Mouse (Mus musculus): ENCODE data around the gene Serpini2. TPM values are rescaled to one million over a fixed set of nuclear protein-coding genes. Genes with fewer than 3 reads are reported as not detected.
"Not testable (repeated sequence)": the region's sequence is repeated elsewhere in the genome, so short reads cannot be mapped to it uniquely, and the experiment has no call there.

Serpini2 gene
- not detected in 2 replicates for polyA plus RNA-seq (2014; fragmentation: Nextera tagmentation; extraction: Ambion mirVana)

DNA sequence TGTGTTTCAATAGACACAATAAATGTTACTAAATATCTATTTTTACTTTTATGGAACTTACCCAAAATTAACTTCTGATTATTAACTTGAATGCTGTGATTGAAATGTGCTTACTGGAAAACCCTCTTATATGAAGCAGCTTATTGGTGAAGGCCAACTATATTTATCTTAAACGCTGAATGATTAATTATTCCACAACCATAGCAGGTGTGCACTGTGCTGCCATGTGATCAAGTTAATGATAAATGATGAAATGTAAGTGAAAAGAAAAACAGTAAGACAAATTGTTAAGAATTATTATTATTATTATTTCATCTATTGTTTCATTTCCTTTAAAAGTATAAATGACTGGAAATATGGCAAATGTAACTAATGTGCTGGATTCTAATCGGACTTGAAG, at the start of gene Serpini2:
Serpini2 (minus strand) TSS at position 101 of the 400 bp plus-strand sequence.
- H3K4me2 ChIP-seq = no peak within 1 kb of the TSS
- no peaks in the 10 kb centered on the region for H3K9me3 ChIP-seq (replicated peaks; ENCODE audit: control insufficient read depth, low read length)
- no peaks in the 10 kb centered on the region for H3K27me3 ChIP-seq (ENCODE audit: control insufficient read depth, insufficient read depth, low read length)
- no peak within 1 kb of the TSS for H3K27ac ChIP-seq (ENCODE audit: low read depth, low read length)
- H3K9ac ChIP-seq (ENCODE audit: low read depth, low read length) = no peak within 1 kb of the TSS
- ATAC-seq (replicated peaks; ENCODE audit: insufficient number of reproducible peaks, low FRiP score, low TSS enrichment) = no peak
- H3K36me3 ChIP-seq (ENCODE audit: control insufficient read depth, insufficient read depth, low read length) = no peaks in the 10 kb centered on the region
- H3K4me3 ChIP-seq (ENCODE audit: low read depth, low read length) = no peak within 1 kb of the TSS
- no peaks in the 10 kb centered on the region for H3K4me1 ChIP-seq (ENCODE audit: control insufficient read depth, insufficient read depth, low read length)
- WGBS (ENCODE audit: insufficient replicate concordance) = 70% methylated on average over 2 of the region's 2 CpGs

GRCm38 (mm10) chr3:75308861-75309260, 39.0 kb upstream of the Serpini2 start:
- H3K27me3 ChIP-seq (ENCODE audit: control insufficient read depth, insufficient read depth, low read length) = no peaks in the 10 kb centered on the region
- no peaks in the 10 kb centered on the region for H3K36me3 ChIP-seq (ENCODE audit: control insufficient read depth, insufficient read depth, low read length)
- 82% methylated on average over 4 of the region's 4 CpGs for WGBS (ENCODE audit: insufficient replicate concordance)
- H3K27ac ChIP-seq (ENCODE audit: low read depth, low read length) = no peak overlapping the region
- H3K4me1 ChIP-seq (ENCODE audit: control insufficient read depth, insufficient read depth, low read length) = no peaks in the 10 kb centered on the region
- no peak overlapping the region for H3K4me3 ChIP-seq (ENCODE audit: low read depth, low read length)
- H3K4me2 ChIP-seq = no peak overlapping the region
- no peak for ATAC-seq (replicated peaks; ENCODE audit: insufficient number of reproducible peaks, low FRiP score, low TSS enrichment)
- no peak overlapping the region for H3K9ac ChIP-seq (ENCODE audit: low read depth, low read length)
- H3K9me3 ChIP-seq (replicated peaks; ENCODE audit: control insufficient read depth, low read length) = no peaks in the 10 kb centered on the region

- Histone ChIP-seq H3K27ac (ENCODE audit: low read depth, low read length) (no peak overlapping the region), H3K36me3 (ENCODE audit: control insufficient read depth, insufficient read depth, low read length) (no peaks in the 10 kb centered on the region), H3K9me3 (replicated peaks; ENCODE audit: control insufficient read depth, low read length) (no peaks in the 10 kb centered on the region), H3K4me2 (no peak overlapping the region), H3K27me3 (ENCODE audit: control insufficient read depth, insufficient read depth, low read length) (no peaks in the 10 kb centered on the region), H3K4me3 (ENCODE audit: low read depth, low read length) (no peak overlapping the region), H3K9ac (ENCODE audit: low read depth, low read length) (no peak overlapping the region), H3K4me1 (ENCODE audit: control insufficient read depth, insufficient read depth, low read length) (no peaks in the 10 kb centered on the region)
- ATAC-seq (replicated peaks; ENCODE audit: insufficient number of reproducible peaks, low FRiP score, low TSS enrichment) = no peak
- WGBS (ENCODE audit: insufficient replicate concordance) = 51% methylated on average over 3 of the region's 3 CpGs
Observed at GRCm38 (mm10) chr3:75308228-75308627, 38.4 kb upstream of the Serpini2 start.

DNA sequence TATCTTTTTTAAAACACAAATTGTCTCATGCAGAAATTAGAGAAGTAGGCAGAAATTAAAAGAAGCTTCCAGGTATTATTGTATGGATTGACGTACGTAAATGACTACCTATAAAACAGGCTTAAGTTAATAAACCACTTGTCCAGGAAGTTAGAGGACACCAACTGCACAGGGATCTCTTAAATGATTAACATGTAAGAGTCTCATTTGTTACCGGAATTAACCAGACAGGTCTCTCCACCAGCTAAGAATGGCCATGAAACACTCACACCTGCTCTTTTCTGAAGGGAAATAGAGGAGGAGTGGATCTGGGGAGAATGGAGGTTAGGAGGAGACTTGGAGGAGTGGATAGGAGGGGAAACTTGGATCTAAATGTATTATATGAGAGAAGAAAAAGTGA, 35.7 kb upstream of the Serpini2 start:
- H3K4me2 ChIP-seq = no peak overlapping the region
- ATAC-seq (replicated peaks; ENCODE audit: insufficient number of reproducible peaks, low FRiP score, low TSS enrichment) = no peak
- no peaks in the 10 kb centered on the region for H3K36me3 ChIP-seq (ENCODE audit: control insufficient read depth, insufficient read depth, low read length)
- H3K9me3 ChIP-seq (replicated peaks; ENCODE audit: control insufficient read depth, low read length) = no peaks in the 10 kb centered on the region
- no peaks in the 10 kb centered on the region for H3K4me1 ChIP-seq (ENCODE audit: control insufficient read depth, insufficient read depth, low read length)
- H3K27me3 ChIP-seq (ENCODE audit: control insufficient read depth, insufficient read depth, low read length) = no peaks in the 10 kb centered on the region
- no peak overlapping the region for H3K9ac ChIP-seq (ENCODE audit: low read depth, low read length)
- H3K27ac ChIP-seq (ENCODE audit: low read depth, low read length) = no peak overlapping the region
- WGBS (ENCODE audit: insufficient replicate concordance) = 81% methylated on average over 3 of the region's 3 CpGs
- no peak overlapping the region for H3K4me3 ChIP-seq (ENCODE audit: low read depth, low read length)

- 87% methylated on average over 5 of the region's 5 CpGs for WGBS (ENCODE audit: insufficient replicate concordance)
- H3K27me3 ChIP-seq (ENCODE audit: control insufficient read depth, insufficient read depth, low read length) = no peaks in the 10 kb centered on the region
- no peak overlapping the region for H3K4me3 ChIP-seq (ENCODE audit: low read depth, low read length)
- H3K36me3 ChIP-seq (ENCODE audit: control insufficient read depth, insufficient read depth, low read length) = no peaks in the 10 kb centered on the region
- no peaks in the 10 kb centered on the region for H3K9me3 ChIP-seq (replicated peaks; ENCODE audit: control insufficient read depth, low read length)
- ATAC-seq (replicated peaks; ENCODE audit: insufficient number of reproducible peaks, low FRiP score, low TSS enrichment) = no peak
- no peak overlapping the region for H3K9ac ChIP-seq (ENCODE audit: low read depth, low read length)
- H3K4me2 ChIP-seq = no peak overlapping the region
- H3K4me1 ChIP-seq (ENCODE audit: control insufficient read depth, insufficient read depth, low read length) = no peaks in the 10 kb centered on the region
- H3K27ac ChIP-seq (ENCODE audit: low read depth, low read length) = no peak overlapping the region
Observed at GRCm38 (mm10) chr3:75304621-75305020, 34.7 kb upstream of the Serpini2 start.

- H3K36me3 ChIP-seq (ENCODE audit: control insufficient read depth, insufficient read depth, low read length) = no peaks in the 10 kb centered on the region
- no peak overlapping the region for H3K4me3 ChIP-seq (ENCODE audit: low read depth, low read length)
- no peaks in the 10 kb centered on the region for H3K27me3 ChIP-seq (ENCODE audit: control insufficient read depth, insufficient read depth, low read length)
- no peak for ATAC-seq (replicated peaks; ENCODE audit: insufficient number of reproducible peaks, low FRiP score, low TSS enrichment)
- WGBS (ENCODE audit: insufficient replicate concordance) = 83% methylated on average over 2 of the region's 2 CpGs
- no peaks in the 10 kb centered on the region for H3K4me1 ChIP-seq (ENCODE audit: control insufficient read depth, insufficient read depth, low read length)
- H3K4me2 ChIP-seq = no peak overlapping the region
- H3K9me3 ChIP-seq (replicated peaks; ENCODE audit: control insufficient read depth, low read length) = no peaks in the 10 kb centered on the region
- H3K9ac ChIP-seq (ENCODE audit: low read depth, low read length) = no peak overlapping the region
- no peak overlapping the region for H3K27ac ChIP-seq (ENCODE audit: low read depth, low read length)
Observed at GRCm38 (mm10) chr3:75301072-75301471, 31.2 kb upstream of the Serpini2 start.

DNA sequence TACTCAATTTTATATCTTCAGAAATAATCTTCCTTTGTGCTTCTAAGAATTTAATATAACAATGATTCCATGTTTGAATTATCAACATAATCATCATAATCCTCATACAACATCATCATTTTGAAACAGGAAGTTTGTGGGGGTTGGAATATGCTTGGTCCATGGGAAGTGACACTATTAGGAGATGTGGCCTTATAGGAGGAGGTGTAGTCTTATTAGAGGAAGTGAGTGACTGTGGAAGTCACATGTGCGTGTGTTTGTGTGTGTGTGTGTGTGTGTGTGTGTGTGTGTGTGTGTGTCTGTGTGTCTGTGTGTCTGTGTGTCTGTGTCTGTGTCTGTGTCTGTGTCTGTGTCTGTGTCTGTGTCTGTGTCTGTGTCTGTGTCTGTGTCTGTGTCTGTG, 29.6 kb upstream of the Serpini2 start:
- not testable (repeated sequence) for H3K4me2 ChIP-seq; H3K27ac ChIP-seq (ENCODE audit: low read depth, low read length); H3K4me1 ChIP-seq (ENCODE audit: control insufficient read depth, insufficient read depth, low read length); H3K36me3 ChIP-seq (ENCODE audit: control insufficient read depth, insufficient read depth, low read length); H3K9ac ChIP-seq (ENCODE audit: low read depth, low read length); H3K4me3 ChIP-seq (ENCODE audit: low read depth, low read length); H3K27me3 ChIP-seq (ENCODE audit: control insufficient read depth, insufficient read depth, low read length); ATAC-seq (replicated peaks; ENCODE audit: insufficient number of reproducible peaks, low FRiP score, low TSS enrichment); H3K9me3 ChIP-seq (replicated peaks; ENCODE audit: control insufficient read depth, low read length)
- 89% methylated on average over 1 of the region's 1 CpGs for WGBS (ENCODE audit: insufficient replicate concordance)

GRCm38 (mm10) chr3:75297758-75298111, 27.9 kb upstream of the Serpini2 start:
- WGBS (ENCODE audit: insufficient replicate concordance) = 44% methylated on average over 3 of the region's 3 CpGs
- no peaks in the 10 kb centered on the region for H3K9me3 ChIP-seq (replicated peaks; ENCODE audit: control insufficient read depth, low read length)
- H3K4me2 ChIP-seq = no peak overlapping the region
- no peaks in the 10 kb centered on the region for H3K4me1 ChIP-seq (ENCODE audit: control insufficient read depth, insufficient read depth, low read length)
- no peaks in the 10 kb centered on the region for H3K27me3 ChIP-seq (ENCODE audit: control insufficient read depth, insufficient read depth, low read length)
- no peaks in the 10 kb centered on the region for H3K36me3 ChIP-seq (ENCODE audit: control insufficient read depth, insufficient read depth, low read length)
- ATAC-seq (replicated peaks; ENCODE audit: insufficient number of reproducible peaks, low FRiP score, low TSS enrichment) = no peak
- H3K4me3 ChIP-seq (ENCODE audit: low read depth, low read length) = no peak overlapping the region
- no peak overlapping the region for H3K9ac ChIP-seq (ENCODE audit: low read depth, low read length)
- H3K27ac ChIP-seq (ENCODE audit: low read depth, low read length) = no peak overlapping the region

DNA sequence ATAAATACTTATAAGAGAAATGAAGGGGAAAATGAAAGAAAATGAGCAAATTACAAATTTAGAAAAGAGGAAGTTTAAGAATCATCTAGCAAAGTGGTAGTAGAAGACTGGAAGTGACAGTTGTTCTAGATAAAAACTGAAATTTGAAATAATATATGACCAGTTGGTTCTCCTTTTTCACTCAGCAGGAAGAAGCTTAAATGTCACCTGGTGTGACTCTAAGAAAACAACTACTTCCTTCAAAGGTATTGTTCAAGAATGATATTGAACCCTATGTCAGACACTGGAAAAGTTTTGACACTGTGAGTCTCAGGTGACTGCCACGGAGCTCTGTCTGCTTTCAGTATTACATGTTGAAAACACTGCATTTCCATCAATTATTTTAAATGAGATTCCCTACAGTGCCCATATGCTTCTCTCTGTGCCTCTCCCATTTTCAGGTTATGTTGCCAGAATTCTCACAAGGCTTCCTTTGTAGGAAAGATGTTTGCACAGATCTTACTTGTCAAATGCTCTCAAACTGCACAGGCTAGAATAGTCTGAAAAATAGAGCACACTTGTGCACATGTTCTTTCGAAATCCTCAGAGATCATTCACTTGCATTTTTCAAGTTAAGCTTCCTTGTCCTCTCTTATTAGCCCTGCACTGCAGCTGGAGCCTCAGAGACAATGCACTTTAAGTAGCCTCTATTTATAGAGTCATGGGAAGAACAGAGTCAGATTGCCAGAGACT, 27.3 kb upstream of the Serpini2 start:
- no peaks in the 10 kb centered on the region for H3K27me3 ChIP-seq (ENCODE audit: control insufficient read depth, insufficient read depth, low read length)
- no peak for ATAC-seq (replicated peaks; ENCODE audit: insufficient number of reproducible peaks, low FRiP score, low TSS enrichment)
- H3K4me1 ChIP-seq (ENCODE audit: control insufficient read depth, insufficient read depth, low read length) = no peaks in the 10 kb centered on the region
- H3K9me3 ChIP-seq (replicated peaks; ENCODE audit: control insufficient read depth, low read length) = no peaks in the 10 kb centered on the region
- WGBS (ENCODE audit: insufficient replicate concordance) = 63% methylated on average over 2 of the region's 2 CpGs
- no peak overlapping the region for H3K4me2 ChIP-seq
- no peak overlapping the region for H3K9ac ChIP-seq (ENCODE audit: low read depth, low read length)
- H3K27ac ChIP-seq (ENCODE audit: low read depth, low read length) = no peak overlapping the region
- no peaks in the 10 kb centered on the region for H3K36me3 ChIP-seq (ENCODE audit: control insufficient read depth, insufficient read depth, low read length)
- H3K4me3 ChIP-seq (ENCODE audit: low read depth, low read length) = no peak overlapping the region

Data from heart, embryonic 11.5 days (tissue).